Mouse (Mus musculus): ENCODE results near the gene Gm6502.
"Not testable (repeated sequence)": the region's sequence is repeated elsewhere in the genome, so short reads cannot be mapped to it uniquely, and the experiment has no call there.

The Gm6502 gene

DNA sequence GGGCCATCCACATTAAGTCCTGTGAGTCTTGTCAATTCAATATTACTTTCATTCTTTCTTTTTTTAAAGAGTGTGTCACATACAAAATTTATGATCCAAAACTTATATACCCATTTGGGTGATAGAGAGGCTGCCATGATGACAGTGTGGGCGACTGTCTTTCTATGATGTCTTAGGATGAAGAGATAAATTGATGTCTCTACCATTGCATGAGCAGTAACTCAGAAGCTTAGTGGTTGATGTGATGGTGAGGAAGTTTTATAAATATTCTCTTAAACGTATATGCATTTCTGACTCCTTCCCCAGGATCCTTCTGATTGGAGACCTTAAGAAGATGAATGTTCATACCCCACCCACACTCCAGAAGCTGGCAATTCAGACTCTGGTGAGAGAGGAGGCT, at the start of gene Gm6502:
Gene Gm6502 (plus strand): TSS at position 301 of the 400 bp plus-strand sequence.
- DNase-seq = not testable (repeated sequence)

DNA sequence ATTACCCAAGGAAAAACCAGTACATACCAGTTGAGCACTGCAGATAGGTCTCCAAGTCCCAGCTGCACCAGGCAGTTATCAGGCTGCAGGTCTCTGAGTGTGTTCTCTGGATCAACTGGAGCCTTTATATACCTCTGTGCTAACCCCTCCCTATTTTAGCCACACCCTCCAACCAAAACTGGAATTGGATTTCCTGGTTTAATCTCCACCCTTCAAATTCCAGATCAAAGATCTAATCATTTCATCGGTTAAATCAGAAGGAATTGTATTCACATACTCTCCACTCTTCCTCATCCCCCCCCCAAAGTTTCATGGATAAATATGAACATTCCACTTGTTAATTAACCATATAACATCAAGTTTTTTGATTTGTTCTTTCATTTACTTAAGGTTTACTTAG, 7.5 kb upstream of the Gm6502 start, which contains the start of gene A430089I19Rik:
Gene A430089I19Rik (minus strand): TSS at position 101 of the 400 bp plus-strand sequence.
- not testable (repeated sequence) for DNase-seq

- DNase-seq = not testable (repeated sequence)
Observed at GRCm38 (mm10) chr5:94339449-94339848, 25.2 kb downstream of the Gm6502 start, which contains the start of gene AA792892. Gene AA792892, plus strand, starts transcription at chr5:94339749.

Data from kidney, adult 18-20 months (tissue).